Mouse (Mus musculus): Measurements from ENCODE around the gene Car3. TPM values are rescaled to one million over a fixed set of nuclear protein-coding genes. Genes with fewer than 3 reads are reported as not detected.

Gene Car3
- polyA plus RNA-seq, 1 experiment from 2014 or later: 3.5 TPM

GRCm38 (mm10) chr3:14878749-14879223, 15.5 kb downstream of the Car3 start:
- Histone ChIP-seq H3K27ac (replicated peaks) (no peak overlapping the region), H3K27me3 (no peaks in the 10 kb centered on the region), H3K4me3 (no peak overlapping the region), H3K9me3 (no peaks in the 10 kb centered on the region), H3K9ac (replicated peaks) (no peak overlapping the region), H3K4me2 (replicated peaks) (no peak overlapping the region), H3K36me3 (no peaks in the 10 kb centered on the region), H3K4me1 (no peaks in the 10 kb centered on the region)
- WGBS: 85% methylated on average over 6 of the region's 6 CpGs
- ATAC-seq (ENCODE audit: low FRiP score, low read depth): no peak

- Histone ChIP-seq H3K4me1 (no peaks in the 10 kb centered on the region), H3K9me3 (no peaks in the 10 kb centered on the region), H3K27ac (replicated peaks) (no peak overlapping the region), H3K4me2 (replicated peaks) (no peak overlapping the region), H3K4me3 (no peak overlapping the region), H3K9ac (replicated peaks) (no peak overlapping the region), H3K27me3 (no peaks in the 10 kb centered on the region), H3K36me3 (no peaks in the 10 kb centered on the region)
- no peak for ATAC-seq (ENCODE audit: low FRiP score, low read depth)
- 84% methylated on average over 3 of the region's 3 CpGs for WGBS
Measured at GRCm38 (mm10) chr3:14879293-14879692, 16.0 kb downstream of the Car3 start.

GRCm38 (mm10) chr3:14880277-14880676, 17.0 kb downstream of the Car3 start:
- no peak for ATAC-seq (ENCODE audit: low FRiP score, low read depth)
- WGBS: 88% methylated on average over 2 of the region's 2 CpGs
- Histone ChIP-seq H3K4me1 (no peaks in the 10 kb centered on the region), H3K9ac (replicated peaks) (no peak overlapping the region), H3K4me3 (no peak overlapping the region), H3K27me3 (no peaks in the 10 kb centered on the region), H3K4me2 (replicated peaks) (no peak overlapping the region), H3K9me3 (no peaks in the 10 kb centered on the region), H3K36me3 (no peaks in the 10 kb centered on the region), H3K27ac (replicated peaks) (no peak overlapping the region)

GRCm38 (mm10) chr3:14882005-14882404, 18.7 kb downstream of the Car3 start:
- Histone ChIP-seq H3K4me1 (no peaks in the 10 kb centered on the region), H3K27me3 (peaks cover 8% of the 10 kb centered on the region; the same call in 1 of the 2 replicates), H3K27ac (replicated peaks) (no peak overlapping the region), H3K9ac (replicated peaks) (no peak overlapping the region), H3K4me2 (replicated peaks) (no peak overlapping the region), H3K36me3 (no peaks in the 10 kb centered on the region), H3K4me3 (no peak overlapping the region), H3K9me3 (no peaks in the 10 kb centered on the region)
- ATAC-seq (ENCODE audit: low FRiP score, low read depth): no peak

GRCm38 (mm10) chr3:14882756-14883155, 19.4 kb downstream of the Car3 start:
- no peak for ATAC-seq (ENCODE audit: low FRiP score, low read depth)
- H3K4me1 ChIP-seq: no peaks in the 10 kb centered on the region
- no peak overlapping the region for H3K27ac ChIP-seq (replicated peaks)
- no peak overlapping the region for H3K9ac ChIP-seq (replicated peaks)
- H3K36me3 ChIP-seq: no peaks in the 10 kb centered on the region
- H3K27me3 ChIP-seq: peaks cover 14% of the 10 kb centered on the region
- H3K4me2 ChIP-seq (replicated peaks): no peak overlapping the region
- no peak overlapping the region for H3K4me3 ChIP-seq
- no peaks in the 10 kb centered on the region for H3K9me3 ChIP-seq
- 85% methylated on average over 3 of the region's 3 CpGs for WGBS

- Histone ChIP-seq H3K27me3 (peaks cover 21% of the 10 kb centered on the region), H3K9me3 (no peaks in the 10 kb centered on the region), H3K9ac (replicated peaks) (no peak overlapping the region), H3K4me3 (no peak overlapping the region), H3K4me1 (no peaks in the 10 kb centered on the region), H3K27ac (replicated peaks) (no peak overlapping the region), H3K36me3 (no peaks in the 10 kb centered on the region), H3K4me2 (replicated peaks) (no peak overlapping the region)
- ATAC-seq (ENCODE audit: low FRiP score, low read depth): no peak
Measured at GRCm38 (mm10) chr3:14884826-14885225, 21.5 kb downstream of the Car3 start.

GRCm38 (mm10) chr3:14886102-14887098, 23.1 kb downstream of the Car3 start, which contains the start of gene Car2:
Gene Car2 (plus strand): TSS chr3:14886273.
- H3K4me1 ChIP-seq: no peaks in the 10 kb centered on the region
- under 1% methylated on average over 74 of the region's 95 CpGs for WGBS
- H3K27ac ChIP-seq (replicated peaks): peak within 1 kb of the TSS; percentile 46; the same call in 1 of the 2 replicates
- H3K9ac ChIP-seq (replicated peaks): peak within 1 kb of the TSS; percentile 77
- peak within 1 kb of the TSS; percentile 79 for H3K4me3 ChIP-seq
- peak; percentile 93 for ATAC-seq (ENCODE audit: low FRiP score, low read depth)
- no peaks in the 10 kb centered on the region for H3K9me3 ChIP-seq
- H3K27me3 ChIP-seq: peaks cover 21% of the 10 kb centered on the region
- no peaks in the 10 kb centered on the region for H3K36me3 ChIP-seq
- peak within 1 kb of the TSS; percentile 82 for H3K4me2 ChIP-seq (replicated peaks)

- Histone ChIP-seq H3K4me3 (peak overlapping the region; percentile 79), H3K9me3 (no peaks in the 10 kb centered on the region), H3K4me1 (no peaks in the 10 kb centered on the region), H3K27me3 (peaks cover 21% of the 10 kb centered on the region), H3K4me2 (replicated peaks) (peak overlapping the region; percentile 82), H3K36me3 (no peaks in the 10 kb centered on the region), H3K9ac (replicated peaks) (peak overlapping the region; percentile 77; the same call in 1 of the 2 replicates), H3K27ac (replicated peaks) (no peak overlapping the region)
- no peak for ATAC-seq (ENCODE audit: low FRiP score, low read depth)
- 40% methylated on average over 11 of the region's 11 CpGs for WGBS
Measured at GRCm38 (mm10) chr3:14887134-14887666, 23.9 kb downstream of the Car3 start.

- Histone ChIP-seq H3K4me1 (no peaks in the 10 kb centered on the region), H3K9ac (replicated peaks) (no peak overlapping the region), H3K4me3 (no peak overlapping the region; the same call in 1 of the 2 replicates), H3K27me3 (peaks cover 21% of the 10 kb centered on the region), H3K36me3 (no peaks in the 10 kb centered on the region), H3K4me2 (replicated peaks) (no peak overlapping the region), H3K9me3 (no peaks in the 10 kb centered on the region), H3K27ac (replicated peaks) (no peak overlapping the region)
- ATAC-seq (ENCODE audit: low FRiP score, low read depth): no peak
- 72% methylated on average over 10 of the region's 10 CpGs for WGBS
Measured at GRCm38 (mm10) chr3:14887686-14888295, 24.5 kb downstream of the Car3 start.

- no peak for ATAC-seq (ENCODE audit: low FRiP score, low read depth)
Measured at GRCm38 (mm10) chr3:14888549-14888948, 25.2 kb downstream of the Car3 start.

GRCm38 (mm10) chr3:14889085-14889484, 25.8 kb downstream of the Car3 start:
- H3K4me2 ChIP-seq (replicated peaks): no peak overlapping the region

More at GRCm38 (mm10) chr3:14888549-14888948, 25.2 kb downstream of the Car3 start:
- H3K27me3 ChIP-seq: peaks cover 21% of the 10 kb centered on the region
- 49% methylated on average over 2 of the region's 2 CpGs for WGBS
- no peak overlapping the region for H3K4me2 ChIP-seq (replicated peaks)
- H3K4me1 ChIP-seq: no peaks in the 10 kb centered on the region
- H3K4me3 ChIP-seq: no peak overlapping the region
- no peaks in the 10 kb centered on the region for H3K36me3 ChIP-seq
- no peak overlapping the region for H3K9ac ChIP-seq (replicated peaks)
- no peaks in the 10 kb centered on the region for H3K9me3 ChIP-seq
- H3K27ac ChIP-seq (replicated peaks): no peak overlapping the region

More at GRCm38 (mm10) chr3:14889085-14889484, 25.8 kb downstream of the Car3 start:
- no peaks in the 10 kb centered on the region for H3K36me3 ChIP-seq
- H3K4me3 ChIP-seq: no peak overlapping the region
- H3K27me3 ChIP-seq: peaks cover 21% of the 10 kb centered on the region
- no peak for ATAC-seq (ENCODE audit: low FRiP score, low read depth)
- no peak overlapping the region for H3K9ac ChIP-seq (replicated peaks)
- WGBS: 82% methylated on average over 2 of the region's 2 CpGs
- H3K27ac ChIP-seq (replicated peaks): no peak overlapping the region
- H3K4me1 ChIP-seq: no peaks in the 10 kb centered on the region
- H3K9me3 ChIP-seq: no peaks in the 10 kb centered on the region
